Mouse (Mus musculus) C2C12 (cell line): ENCODE data around the gene Hagh.

Experiments
- CEBPB ChIP-seq: IDR thresholded peaks from one replicate; pipeline ENCODE4 v1.6.1; 2011; ENCODE audit warnings: low read depth, mild to moderate bottlenecking, control low read depth, moderate library complexity
- CTCF ChIP-seq: IDR thresholded peaks from one replicate; pipeline ENCODE4 v1.5.1; 2011; ENCODE audit not compliant: control insufficient read depth, insufficient read depth, insufficient read length
- USF1 ChIP-seq: IDR thresholded peaks from one replicate; pipeline ENCODE4 v1.6.1; 2011; ENCODE audit warnings: low read depth, mild to moderate bottlenecking, control low read depth, moderate library complexity

DNA sequence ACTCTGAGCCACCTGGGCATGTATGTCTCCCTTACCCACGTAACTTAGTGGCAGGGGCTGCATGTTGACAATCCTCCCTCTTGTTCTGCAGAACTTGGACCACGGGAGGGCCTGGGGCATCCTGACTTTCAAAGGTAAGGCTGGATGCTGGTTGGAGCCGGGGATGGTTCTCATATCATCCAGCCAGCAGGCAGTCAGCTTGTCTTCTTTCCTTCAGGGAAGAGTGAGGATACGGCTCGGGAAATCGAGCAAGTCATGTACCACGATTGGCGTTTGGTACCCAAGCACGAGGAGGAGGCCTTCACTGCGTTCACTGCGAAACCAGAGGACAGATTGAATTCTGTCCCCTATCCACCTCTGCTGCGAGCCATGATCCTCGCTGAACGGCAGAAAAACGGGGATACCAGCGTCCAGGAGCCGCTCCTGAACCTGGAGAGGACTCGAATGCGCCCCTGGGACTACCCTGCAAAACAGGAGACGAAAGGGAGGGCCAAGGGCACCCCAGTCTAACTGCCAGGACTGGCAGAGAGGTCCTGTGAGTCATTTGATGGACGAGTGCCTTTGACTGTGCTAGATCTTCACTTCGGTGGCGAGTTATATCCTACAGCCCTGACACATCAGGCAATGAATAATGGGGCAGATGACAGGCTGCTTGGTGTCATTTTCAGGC is 55.8 kb downstream of the Hagh start:
- TF ChIP-seq CTCF: no peak
- TF ChIP-seq CEBPB: no peak
- TF ChIP-seq USF1: no peak
